Mouse (Mus musculus): ENCODE results near the gene Poll.

DNA sequence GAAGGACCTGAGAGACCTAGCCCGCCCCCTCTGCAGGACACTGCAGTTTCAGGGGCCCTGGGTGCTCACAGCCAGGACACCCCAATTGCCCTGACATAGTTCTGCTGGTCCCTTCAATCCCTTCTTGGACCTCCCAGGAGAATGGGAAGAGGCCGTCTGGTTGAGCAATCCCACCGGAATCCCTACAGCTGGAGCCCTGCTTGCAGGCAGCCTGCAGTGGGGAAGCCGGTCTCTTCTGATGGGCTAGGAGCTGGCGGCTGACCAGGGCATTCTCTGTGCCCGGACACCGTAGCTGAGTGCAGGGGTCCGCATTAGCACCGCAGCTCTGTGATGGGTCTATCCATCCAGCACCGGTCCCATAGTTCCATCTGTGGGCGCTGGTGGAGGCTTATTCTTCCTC, 6.2 kb downstream of the Poll start:
- TF ChIP-seq CTCF (IDR thresholded peaks at IDR 0.05) (no peak), EP300 (IDR thresholded peaks at IDR 0.05) (no peak)
